Mouse (Mus musculus) lung, adult 2 months (tissue): Measurements from ENCODE around the gene Ndufaf2. TPM values are rescaled to one million over a fixed set of nuclear protein-coding genes. Genes with fewer than 3 reads are reported as not detected.

ENCODE experiments used
- DNase-seq: peaks from one replicate; pipeline ENCODE4 v3.0.0; 2022
- H3K4me1 ChIP-seq: fragments of 200-500 bp; 2 replicates; pipeline ENCODE4 v1.6.1; 2011; ENCODE audit warnings: low read length; ENCODE audit not compliant: control insufficient read depth, insufficient read depth
- H3K4me3 ChIP-seq: fragments of 200-500 bp; replicated peaks from 2 replicates; pipeline ENCODE3; 2011; ENCODE audit warnings: low read depth, mild to moderate bottlenecking, control low read depth, low read length; ENCODE audit errors: extremely low read depth
- CTCF ChIP-seq: fragments of 200-500 bp; IDR thresholded peaks from 2 replicates; pipeline ENCODE4 v1.5.1; 2011; ENCODE audit warnings: mild to moderate bottlenecking, low read length, control low read depth; ENCODE audit not compliant: insufficient read depth
- POLR2A ChIP-seq: fragments of 200-500 bp; IDR thresholded peaks from 2 replicates; pipeline ENCODE4 v1.6.1; 2011; ENCODE audit warnings: low read depth, mild to moderate bottlenecking, control low read depth, low read length, borderline replicate concordance; ENCODE audit errors: extremely low read depth
- WGBS: fragments of 180-500 bp; shearing (Covaris S2); methylation state at CpG from one replicate; pipeline ENCODE4 v1.1.7; 2018; 5-methylcytosine and 5-hydroxymethylcytosine counted together
- polyA plus RNA-seq: library from polyadenylated mRNA; depleted of rRNA; stranded (reverse); fragments of >200 nt; gene quantifications from 2 replicates; pipeline ENCODE4 v1.2.3, GENCODE M21; 2012

Gene Ndufaf2
- polyA plus RNA-seq, 1 experiment, result 7.1 TPM

DNA sequence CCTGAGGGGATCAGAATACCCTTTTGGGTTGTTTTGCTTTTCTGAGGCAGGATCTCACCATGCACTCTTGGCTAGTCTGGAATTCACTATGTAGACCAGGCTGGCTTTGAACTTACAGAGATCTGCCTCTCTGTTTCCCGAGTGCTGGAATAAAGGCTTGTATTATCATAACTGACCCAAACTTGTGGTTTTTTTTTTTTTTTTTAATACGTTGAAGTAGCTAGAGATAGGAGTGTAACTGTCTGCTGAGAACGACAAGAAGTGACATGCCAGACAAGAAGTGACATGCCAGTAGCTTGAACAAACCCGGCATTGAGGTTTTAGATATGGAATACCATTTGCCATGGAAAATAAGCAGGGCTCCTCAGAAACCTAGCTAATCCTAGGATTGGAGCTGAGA is 125.6 kb downstream of the Ndufaf2 start:
- H3K4me3 ChIP-seq, result no peak overlapping the region
- 86% methylated on average over 4 of the region's 4 CpGs for WGBS
- DNase-seq, result no peak
- TF ChIP-seq POLR2A (no peak), CTCF (no peak)
- H3K4me1 ChIP-seq, result no peaks in the 10 kb centered on the region

DNA sequence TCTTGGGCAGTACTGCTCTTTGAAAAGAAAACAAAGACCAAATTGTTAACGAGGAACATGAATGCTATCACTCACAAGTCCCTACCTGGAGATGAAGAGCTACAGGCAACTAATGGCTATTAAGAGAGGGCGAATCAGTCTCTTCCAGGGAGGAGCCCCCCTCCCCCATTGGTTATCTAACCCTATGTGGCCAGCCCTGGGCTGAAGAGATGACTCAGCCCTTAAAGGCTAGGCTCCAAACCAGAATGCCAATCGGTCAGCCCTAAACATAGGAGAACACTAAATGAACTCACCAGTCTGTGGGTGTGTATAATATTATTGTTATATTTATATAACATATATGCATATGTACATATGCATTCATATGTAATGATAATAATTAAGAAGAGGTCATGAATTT is 132.6 kb downstream of the Ndufaf2 start:
- WGBS, result 64% methylated on average over 3 of the region's 3 CpGs
- Histone ChIP-seq H3K4me1 (no peaks in the 10 kb centered on the region), H3K4me3 (no peak overlapping the region)
- TF ChIP-seq POLR2A, result no peak
- no peak for TF ChIP-seq CTCF
- DNase-seq, result no peak

DNA sequence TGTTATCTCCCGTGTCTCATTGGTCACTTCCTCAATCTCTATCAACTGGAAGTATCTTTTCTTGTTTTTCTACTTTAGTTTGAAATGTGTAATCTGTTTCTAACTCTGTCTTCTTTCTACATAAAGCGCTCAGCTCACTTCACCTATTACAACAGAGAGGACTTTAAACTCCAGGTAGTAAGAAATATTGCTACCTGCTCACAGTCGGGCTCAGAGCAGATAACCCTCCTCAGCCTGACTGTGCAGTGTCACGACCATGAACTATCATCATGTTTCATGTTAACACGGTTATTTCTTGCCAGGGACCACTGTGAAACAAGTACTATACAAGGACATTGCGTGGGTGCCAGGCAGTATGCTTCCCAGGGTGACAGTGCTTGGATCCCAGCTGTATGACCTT is 141.1 kb downstream of the Ndufaf2 start:
- H3K4me3 ChIP-seq, result no peak overlapping the region
- H3K4me1 ChIP-seq, result no peaks in the 10 kb centered on the region
- 65% methylated on average over 6 of the region's 6 CpGs for WGBS
- TF ChIP-seq POLR2A (no peak), CTCF (no peak)
- DNase-seq, result no peak

DNA sequence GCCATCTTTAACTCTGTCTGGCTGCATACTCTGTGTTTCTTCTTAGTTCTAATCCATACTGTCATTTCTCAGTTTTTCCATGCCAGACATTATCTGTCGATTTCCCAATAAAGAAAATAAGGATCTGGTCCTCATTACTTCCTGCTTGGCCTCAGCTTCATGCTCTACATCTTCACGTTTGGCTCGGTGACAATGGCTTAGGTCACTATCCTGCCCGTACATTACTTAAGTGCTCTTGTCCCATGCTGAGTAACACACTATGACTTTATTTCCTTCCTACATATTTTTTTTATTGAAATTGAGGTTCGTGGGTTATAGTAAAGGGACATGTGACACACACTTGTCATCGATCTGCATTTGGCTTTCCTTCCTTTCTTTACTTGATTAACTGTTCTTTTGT is 143.3 kb downstream of the Ndufaf2 start:
- DNase-seq, result no peak
- Histone ChIP-seq H3K4me3 (no peak overlapping the region), H3K4me1 (no peaks in the 10 kb centered on the region)
- whole genome bisulfite sequencing, result 47% methylated on average over 6 of the region's 6 CpGs
- no peak for TF ChIP-seq POLR2A
- TF ChIP-seq CTCF, result no peak

DNA sequence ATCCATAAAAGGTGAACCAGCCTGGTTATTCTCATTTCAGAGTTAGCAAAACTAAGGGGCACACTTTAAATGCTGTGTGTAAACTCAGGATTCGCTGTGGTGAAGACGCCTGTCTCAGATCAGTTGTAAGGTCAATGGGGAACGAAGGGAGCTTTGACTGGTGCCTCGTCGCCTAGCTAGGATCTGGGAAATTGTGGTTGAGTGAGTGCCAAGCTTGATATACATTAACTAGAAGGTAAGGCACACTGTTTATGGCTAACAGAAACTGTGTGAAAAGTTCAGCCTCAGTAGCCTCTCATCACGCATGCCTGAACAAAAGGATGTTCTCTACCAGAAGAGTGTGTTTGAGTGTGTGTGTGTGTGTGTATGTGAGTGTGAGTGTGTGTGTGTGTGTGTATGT is 144.6 kb downstream of the Ndufaf2 start:
- Histone ChIP-seq H3K4me3 (no peak overlapping the region), H3K4me1 (no peaks in the 10 kb centered on the region)
- no peak for DNase-seq
- no peak for TF ChIP-seq POLR2A
- TF ChIP-seq CTCF, result no peak
- 87% methylated on average over 6 of the region's 6 CpGs for WGBS

DNA sequence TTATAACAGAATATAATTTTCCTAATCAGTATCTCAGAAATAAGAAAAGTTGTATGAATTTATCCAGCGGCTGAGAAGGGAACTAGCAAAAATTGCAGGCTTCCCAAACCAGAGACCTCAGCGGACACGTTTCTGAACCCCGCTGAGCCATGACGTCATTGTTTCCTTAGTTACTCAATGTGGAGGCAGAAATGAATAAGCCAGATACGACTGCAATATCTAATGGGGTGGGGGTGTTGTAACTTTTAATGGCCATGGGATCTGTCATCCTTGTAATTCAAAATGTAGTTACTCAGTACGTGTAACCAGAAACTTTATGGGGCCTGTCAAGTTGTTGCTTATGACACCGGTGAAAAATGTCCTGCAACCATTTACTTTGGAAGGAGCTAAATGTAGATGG is 145.3 kb downstream of the Ndufaf2 start:
- no peak for TF ChIP-seq CTCF
- TF ChIP-seq POLR2A, result no peak
- H3K4me1 ChIP-seq, result no peaks in the 10 kb centered on the region
- DNase-seq, result no peak
- 75% methylated on average over 8 of the region's 8 CpGs for WGBS
- H3K4me3 ChIP-seq, result no peak overlapping the region

DNA sequence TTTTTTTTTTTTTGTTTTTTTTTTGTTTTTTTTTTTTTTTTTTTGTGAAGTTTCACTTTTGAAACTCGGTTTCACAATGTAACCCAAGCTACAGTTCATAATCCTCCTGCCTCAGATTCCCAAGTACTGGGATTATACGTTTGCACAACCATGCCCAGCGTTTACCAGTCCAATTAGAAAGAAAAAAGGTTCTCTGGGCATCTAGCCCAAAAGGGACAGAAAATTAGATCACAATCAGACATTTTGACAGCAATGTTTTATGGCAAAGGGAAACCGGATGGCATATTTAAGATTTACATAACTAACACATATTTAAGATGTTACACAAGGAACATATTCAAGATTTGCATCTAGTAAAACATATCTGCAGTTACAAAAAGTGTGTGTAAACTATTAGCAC is 150.6 kb downstream of the Ndufaf2 start:
- no peak overlapping the region for H3K4me3 ChIP-seq
- 70% methylated on average over 4 of the region's 4 CpGs for WGBS
- no peak for TF ChIP-seq CTCF
- TF ChIP-seq POLR2A, result no peak
- H3K4me1 ChIP-seq, result no peaks in the 10 kb centered on the region
- DNase-seq, result no peak

DNA sequence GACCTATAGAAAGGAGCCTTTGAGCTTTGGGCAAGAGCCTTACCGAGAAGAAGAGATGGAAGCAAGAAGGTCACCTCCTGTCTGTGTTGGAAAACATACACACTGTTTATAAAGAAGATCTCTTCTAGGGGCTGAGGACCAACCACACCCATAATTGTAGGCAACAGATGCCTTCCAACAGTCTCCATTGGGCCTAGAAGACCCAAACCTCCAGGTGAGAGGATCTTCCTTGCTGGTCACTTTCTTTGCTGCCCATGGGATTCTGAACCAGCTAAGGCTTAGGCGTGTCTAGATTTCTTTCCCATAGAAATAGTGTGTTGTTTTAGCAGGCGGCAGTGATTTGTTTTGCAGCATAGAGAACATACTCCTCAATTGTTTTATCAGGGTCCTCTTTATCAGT is 162.1 kb downstream of the Ndufaf2 start:
- no peak for DNase-seq
- TF ChIP-seq POLR2A (no peak), CTCF (no peak)
- Histone ChIP-seq H3K4me3 (no peak overlapping the region), H3K4me1 (no peaks in the 10 kb centered on the region)
- 92% methylated on average over 3 of the region's 3 CpGs for WGBS

DNA sequence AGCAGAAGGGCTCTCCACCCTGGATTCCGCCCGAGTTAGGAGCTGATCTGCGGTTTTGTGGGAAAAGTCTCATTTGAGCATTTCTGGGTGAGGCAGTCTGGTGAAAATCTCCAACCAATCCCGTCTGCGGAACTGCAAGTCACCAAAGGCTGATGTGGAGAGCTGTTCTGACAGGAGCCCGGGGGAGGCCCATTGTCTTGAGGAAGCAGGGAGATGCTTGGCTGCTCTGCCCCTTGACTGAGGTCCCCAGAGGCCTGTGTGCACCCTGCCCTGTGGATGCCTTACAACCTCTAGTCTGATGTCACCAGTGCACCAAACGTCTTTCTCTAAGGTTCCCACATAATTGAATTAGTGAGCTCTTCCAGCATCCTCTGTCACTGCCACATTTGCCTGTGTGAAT is 163.2 kb downstream of the Ndufaf2 start:
- no peak for TF ChIP-seq CTCF
- no peak for TF ChIP-seq POLR2A
- Histone ChIP-seq H3K4me1 (no peaks in the 10 kb centered on the region), H3K4me3 (no peak overlapping the region)
- DNase-seq, result no peak
- 65% methylated on average over 7 of the region's 7 CpGs for WGBS

DNA sequence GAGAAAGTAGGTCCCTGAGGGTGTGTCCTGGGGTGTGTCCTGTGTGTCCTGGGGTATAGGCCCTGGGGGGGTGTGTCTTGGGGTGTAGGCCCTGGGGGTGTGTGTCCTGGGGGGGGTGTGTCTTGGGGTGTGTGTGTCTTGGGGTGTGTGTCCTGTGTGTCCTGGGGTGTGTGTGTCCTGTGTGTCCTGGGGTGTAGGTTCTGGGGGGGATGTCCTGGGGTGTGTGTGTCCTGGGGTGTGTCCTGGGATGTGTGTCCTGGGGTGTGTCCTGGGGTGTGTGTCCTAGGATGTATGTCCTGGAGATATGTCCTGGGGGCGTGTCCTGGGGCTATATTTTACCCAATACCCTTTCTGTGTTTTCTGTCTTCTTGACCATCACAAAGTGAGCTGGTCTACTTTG is 165.8 kb downstream of the Ndufaf2 start:
- TF ChIP-seq POLR2A (no peak), CTCF (no peak)
- H3K4me3 ChIP-seq, result no peak overlapping the region
- H3K4me1 ChIP-seq, result no peaks in the 10 kb centered on the region
- 75% methylated on average over 1 of the region's 1 CpGs for WGBS
- no peak for DNase-seq

DNA sequence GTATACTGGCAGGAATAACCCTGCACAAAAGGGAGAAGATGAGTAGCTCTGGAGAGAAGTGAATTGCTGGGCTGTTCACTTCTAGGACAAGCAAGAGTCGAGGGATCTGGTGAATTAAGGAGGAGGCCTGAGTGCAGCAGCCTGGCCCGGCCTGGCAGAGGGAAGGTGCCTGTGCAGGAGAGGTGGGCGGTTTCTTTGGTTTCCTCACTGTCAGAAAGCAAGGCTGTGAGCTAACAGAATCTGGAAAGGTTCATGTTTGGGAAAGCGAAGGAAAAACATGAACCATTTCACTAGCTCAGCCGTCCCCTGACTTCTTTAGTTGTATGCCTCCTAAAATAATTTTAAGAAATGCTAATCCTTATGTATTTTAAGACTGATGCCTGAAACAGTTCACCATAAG is 173.8 kb downstream of the Ndufaf2 start:
- WGBS, result 84% methylated on average over 5 of the region's 5 CpGs
- no peaks in the 10 kb centered on the region for H3K4me1 ChIP-seq

More for the DNA sequence above, 173.8 kb downstream of the Ndufaf2 start:
- no peak for TF ChIP-seq CTCF
- TF ChIP-seq POLR2A, result no peak
- no peak overlapping the region for H3K4me3 ChIP-seq
- DNase-seq, result no peak
